Mouse (Mus musculus): ENCODE results near the gene Fadd. TPM values are rescaled to one million over a fixed set of nuclear protein-coding genes. Genes with fewer than 3 reads are reported as not detected.

The Fadd gene
- total RNA-seq (2021) = 1 to 10 TPM; 7.4 to 7.6 TPM
- long read RNA-seq, experiment 1, transcript Fadd-201 (2 exons, 3,903 nt) = major isoform, 6 of 7 reads
- long read RNA-seq, experiment 1, partial matches to known transcripts = 0 of 7 reads
- long read RNA-seq, experiment 1, other reads (novel, unspliced or antisense) = 1 of 7 reads
- long read RNA-seq, experiment 2, transcript Fadd-201 (2 exons, 3,903 nt) = major isoform, 8 of 8 reads
- long read RNA-seq, experiment 2, partial matches to known transcripts = 0 of 8 reads
- long read RNA-seq, experiment 2, other reads (novel, unspliced or antisense) = 0 of 8 reads

GRCm38 (mm10) chr7:144582284-144582980 lies at the start of gene Fadd:
Gene Fadd (minus strand): TSS chr7:144582463.
- DNase-seq (ENCODE audit: low spot score in 2 of 2) = peak; percentile 89 to 96

GRCm38 (mm10) chr7:144630622-144631021 lies 48.4 kb upstream of the Fadd start:
- no peak for DNase-seq (ENCODE audit: low spot score in 2 of 2)

- DNase-seq (ENCODE audit: low spot score in 2 of 2) = no peak
Observed at GRCm38 (mm10) chr7:144628334-144628915, 46.2 kb upstream of the Fadd start.

- no peak for DNase-seq (ENCODE audit: low spot score in 2 of 2)
Observed at GRCm38 (mm10) chr7:144627606-144628333, 45.5 kb upstream of the Fadd start.

GRCm38 (mm10) chr7:144626042-144626441 lies 43.8 kb upstream of the Fadd start:
- no peak for DNase-seq (ENCODE audit: low spot score in 2 of 2)

GRCm38 (mm10) chr7:144620721-144621681 lies 38.7 kb upstream of the Fadd start:
- no peak for DNase-seq (ENCODE audit: low spot score in 2 of 2)

GRCm38 (mm10) chr7:144620315-144620714 lies 38.1 kb upstream of the Fadd start:
- no peak for DNase-seq (ENCODE audit: low spot score in 2 of 2)

- DNase-seq (ENCODE audit: low spot score in 2 of 2) = no peak
Observed at GRCm38 (mm10) chr7:144615343-144615742, 33.1 kb upstream of the Fadd start.

- DNase-seq (ENCODE audit: low spot score in 2 of 2) = no peak
Observed at GRCm38 (mm10) chr7:144612829-144613228, 30.6 kb upstream of the Fadd start.

GRCm38 (mm10) chr7:144612351-144612750 lies 30.1 kb upstream of the Fadd start:
- no peak for DNase-seq (ENCODE audit: low spot score in 2 of 2)

- no peak for DNase-seq (ENCODE audit: low spot score in 2 of 2)
Observed at GRCm38 (mm10) chr7:144611595-144611994, 29.3 kb upstream of the Fadd start.

GRCm38 (mm10) chr7:144609568-144609967 lies 27.3 kb upstream of the Fadd start:
- no peak for DNase-seq (ENCODE audit: low spot score in 2 of 2)

GRCm38 (mm10) chr7:144607862-144608261 lies 25.6 kb upstream of the Fadd start:
- no peak for DNase-seq (ENCODE audit: low spot score in 2 of 2)

- DNase-seq (ENCODE audit: low spot score in 2 of 2) = no peak
Observed at GRCm38 (mm10) chr7:144604735-144605134, 22.5 kb upstream of the Fadd start.

- DNase-seq (ENCODE audit: low spot score in 2 of 2) = no peak
Observed at GRCm38 (mm10) chr7:144604291-144604690, 22.0 kb upstream of the Fadd start.

- no peak for DNase-seq (ENCODE audit: low spot score in 2 of 2)
Observed at GRCm38 (mm10) chr7:144600333-144600900, 18.2 kb upstream of the Fadd start.

- no peak for DNase-seq (ENCODE audit: low spot score in 2 of 2)
Observed at GRCm38 (mm10) chr7:144589508-144589907, 7.2 kb upstream of the Fadd start.

GRCm38 (mm10) chr7:144587291-144587690 lies 5.0 kb upstream of the Fadd start:
- no peak for DNase-seq (ENCODE audit: low spot score in 2 of 2)

- peak; percentile 57 to 72 for DNase-seq (ENCODE audit: low spot score in 2 of 2)
Observed at GRCm38 (mm10) chr7:144585648-144586047, 3.4 kb upstream of the Fadd start.

- DNase-seq (ENCODE audit: low spot score in 2 of 2) = peak in 1 of 2 experiments; percentile 40
Observed at GRCm38 (mm10) chr7:144583619-144584018, 1.4 kb upstream of the Fadd start.
